Mouse (Mus musculus) liver, postnatal 0 days (tissue): ENCODE data around the gene Smndc1.

Experiments used
- CTCF ChIP-seq: sonication (generic); IDR thresholded peaks from 2 replicates; pipeline ENCODE4 v1.5.1; 2016; ENCODE audit warnings: antibody characterized with exemption, low read depth
- EP300 ChIP-seq: IDR thresholded peaks from 2 replicates; pipeline ENCODE4 v1.6.1; 2016; ENCODE audit warnings: antibody characterized with exemption, low read depth, mild to moderate bottlenecking

DNA sequence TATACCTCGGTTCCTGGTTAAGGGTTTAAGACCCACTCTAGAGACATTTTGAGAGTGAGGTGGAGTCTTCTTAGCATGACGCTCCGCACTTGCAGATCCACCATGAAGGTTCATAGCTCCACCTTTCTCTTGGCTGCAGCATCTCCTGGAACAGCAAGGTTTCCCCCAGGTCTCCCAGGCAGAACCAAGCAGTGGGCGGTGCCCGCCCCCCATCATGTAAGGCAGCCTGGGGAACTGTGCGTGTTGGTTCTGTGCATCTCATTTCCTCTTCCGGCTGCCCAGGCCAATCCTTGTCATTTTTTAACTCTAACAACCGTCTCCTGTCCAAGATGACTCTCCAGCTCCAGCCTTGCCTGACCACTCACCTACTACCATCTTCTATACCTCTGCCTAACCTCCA is 35.4 kb upstream of the Smndc1 start:
- TF ChIP-seq EP300 (no peak), CTCF (no peak)
